Comparison of ENCODE assay signal across 17 mouse cellular contexts in genomic region chr2:120243995-120244394, GRCm38 (mm10). TPM values are rescaled to one million over a fixed set of nuclear protein-coding genes. Genes with fewer than 3 reads are reported as not detected.
DNase-seq lines count a peak whose midpoint lies in the region; ATAC-seq and TF ChIP-seq lines count a peak whose summit lies in the region.
"Had no signal": no experiment of that assay in that cellular context is flagged by ENCODE, and none has a peak within 500 bp of the region (broad histone marks: within the 10 kb centered on the region; RNA-seq: fewer than 3 reads in every experiment).

No protein-coding gene starts in this region.

- no peaks in the 10 kb centered on the region for H3K36me3 ChIP-seq in forebrain, postnatal 0 days (ENCODE audit: insufficient read depth)
- no peaks in the 10 kb centered on the region for H3K36me3 ChIP-seq in forebrain, embryonic 13.5 days (ENCODE audit: poor library complexity, severe bottlenecking)
- H3K36me3 ChIP-seq in hindbrain, embryonic 15.5 days, result no peaks in the 10 kb centered on the region
- no peaks in the 10 kb centered on the region for H3K36me3 ChIP-seq in hindbrain, embryonic 10.5 days
- H3K36me3 ChIP-seq in hindbrain, embryonic 16.5 days (ENCODE audit: control insufficient read depth, insufficient read depth, low read length), result no peaks in the 10 kb centered on the region
- no peaks in the 10 kb centered on the region for H3K36me3 ChIP-seq in embryonic facial prominence, embryonic 10.5 days (replicated peaks)
- H3K36me3 ChIP-seq: limb, embryonic 10.5 days; liver, embryonic 15.5 days; stomach, embryonic 15.5 days had no signal

- peak overlapping the region; percentile 80; the same call in 1 of the 2 replicates for H3K27ac ChIP-seq in forebrain, postnatal 0 days (ENCODE audit: low read depth, low read length)
- H3K27ac ChIP-seq in forebrain, embryonic 13.5 days, result no peak overlapping the region
- 0 out of 2 replicates have a peak overlapping the region, but pooled peaks have one; percentile 85 for H3K27ac ChIP-seq in hindbrain, embryonic 15.5 days (replicated peaks)
- no peak overlapping the region for H3K27ac ChIP-seq in hindbrain, embryonic 10.5 days
- H3K27ac ChIP-seq in hindbrain, embryonic 16.5 days (ENCODE audit: low read depth, low read length), result no peak overlapping the region
- no peak overlapping the region for H3K27ac ChIP-seq in embryonic facial prominence, embryonic 10.5 days (replicated peaks)
- H3K27ac ChIP-seq: limb, embryonic 10.5 days; liver, embryonic 15.5 days; macrophage; stomach, embryonic 15.5 days had no signal

- no peaks in the 10 kb centered on the region for H3K9me3 ChIP-seq in forebrain, postnatal 0 days (ENCODE audit: low read length)
- H3K9me3 ChIP-seq in forebrain, embryonic 13.5 days (replicated peaks), result no peaks in the 10 kb centered on the region
- no peaks in the 10 kb centered on the region for H3K9me3 ChIP-seq in hindbrain, embryonic 15.5 days
- H3K9me3 ChIP-seq in hindbrain, embryonic 10.5 days, result no peaks in the 10 kb centered on the region
- no peaks in the 10 kb centered on the region for H3K9me3 ChIP-seq in hindbrain, embryonic 16.5 days (ENCODE audit: control insufficient read depth, low read length)
- no peaks in the 10 kb centered on the region for H3K9me3 ChIP-seq in embryonic facial prominence, embryonic 10.5 days
- H3K9me3 ChIP-seq: limb, embryonic 10.5 days; liver, embryonic 15.5 days; stomach, embryonic 15.5 days had no signal

- no peaks in the 10 kb centered on the region for H3K27me3 ChIP-seq in forebrain, postnatal 0 days (ENCODE audit: insufficient read depth, low read length)
- peaks cover 14% of the 10 kb centered on the region for H3K27me3 ChIP-seq in forebrain, embryonic 13.5 days
- no peaks in the 10 kb centered on the region for H3K27me3 ChIP-seq in hindbrain, embryonic 15.5 days
- peaks cover 31% of the 10 kb centered on the region for H3K27me3 ChIP-seq in hindbrain, embryonic 10.5 days (ENCODE audit: insufficient read depth, poor library complexity, severe bottlenecking)
- no peaks in the 10 kb centered on the region for H3K27me3 ChIP-seq in hindbrain, embryonic 16.5 days (replicated peaks; ENCODE audit: control insufficient read depth, insufficient read depth, low read length)
- peaks cover 40% of the 10 kb centered on the region for H3K27me3 ChIP-seq in embryonic facial prominence, embryonic 10.5 days (replicated peaks; ENCODE audit: low read depth, poor library complexity, severe bottlenecking)
- H3K27me3 ChIP-seq: stomach, embryonic 15.5 days had no signal

- no peak overlapping the region for H3K9ac ChIP-seq in forebrain, postnatal 0 days
- H3K9ac ChIP-seq in forebrain, embryonic 13.5 days, result no peak overlapping the region
- 0 out of 2 replicates have a peak overlapping the region, but pooled peaks have one; percentile 51 for H3K9ac ChIP-seq in hindbrain, embryonic 15.5 days
- H3K9ac ChIP-seq in hindbrain, embryonic 16.5 days (ENCODE audit: low read depth, low read length), result no peak overlapping the region; the same call in 1 of the 2 replicates
- H3K9ac ChIP-seq: liver, embryonic 15.5 days; stomach, embryonic 15.5 days had no signal

- peak overlapping the region; percentile 44 for H3K4me3 ChIP-seq in forebrain, postnatal 0 days (ENCODE audit: low read depth, low read length)
- no peak overlapping the region for H3K4me3 ChIP-seq in forebrain, embryonic 13.5 days
- H3K4me3 ChIP-seq in hindbrain, embryonic 15.5 days, result peak overlapping the region; percentile 42
- H3K4me3 ChIP-seq in hindbrain, embryonic 10.5 days, result no peak overlapping the region
- H3K4me3 ChIP-seq in hindbrain, embryonic 16.5 days (ENCODE audit: low read length), result peak overlapping the region; percentile 47
- H3K4me3 ChIP-seq in embryonic facial prominence, embryonic 10.5 days, result no peak overlapping the region
- H3K4me3 ChIP-seq: liver, embryonic 15.5 days had no signal

- DNase-seq in forebrain, postnatal 0 days, result peak; percentile 18
- DNase-seq in hindbrain, embryonic 10.5 days (ENCODE audit: low spot score), result no peak
- DNase-seq in ZHBTc4 (ENCODE audit: low read depth, low spot score), result peak; percentile 86
- DNase-seq in lung, postnatal 36 days, result no peak
- no peak for DNase-seq in embryonic facial prominence, embryonic 10.5 days (ENCODE audit: low spot score)
- DNase-seq: gastrocnemius, postnatal 10 days; thymus, postnatal 4 days had no signal

- H3K4me1 ChIP-seq in forebrain, postnatal 0 days (ENCODE audit: insufficient read depth), result peaks cover 11% of the 10 kb centered on the region
- peaks cover 7% of the 10 kb centered on the region; the same call in 1 of the 2 replicates for H3K4me1 ChIP-seq in forebrain, embryonic 13.5 days
- H3K4me1 ChIP-seq in hindbrain, embryonic 15.5 days (replicated peaks), result peaks cover 16% of the 10 kb centered on the region
- H3K4me1 ChIP-seq in hindbrain, embryonic 10.5 days (replicated peaks), result peaks cover 4% of the 10 kb centered on the region
- peaks cover 5% of the 10 kb centered on the region for H3K4me1 ChIP-seq in hindbrain, embryonic 16.5 days (ENCODE audit: control insufficient read depth, insufficient read depth, low read depth, low read length)
- peaks cover 11% of the 10 kb centered on the region for H3K4me1 ChIP-seq in embryonic facial prominence, embryonic 10.5 days
- H3K4me1 ChIP-seq: liver, embryonic 15.5 days had no signal

- no peak for ATAC-seq in forebrain, postnatal 0 days
- no peak for ATAC-seq in forebrain, embryonic 13.5 days
- ATAC-seq in hindbrain, embryonic 15.5 days (ENCODE audit: low FRiP score, low read depth), result no peak
- no peak for ATAC-seq in hindbrain, embryonic 16.5 days
- ATAC-seq: intestine, postnatal 0 days had no signal

- peak overlapping the region; percentile 59 for H3K4me2 ChIP-seq in forebrain, postnatal 0 days (ENCODE audit: low read depth)
- no peak overlapping the region for H3K4me2 ChIP-seq in forebrain, embryonic 13.5 days
- H3K4me2 ChIP-seq in hindbrain, embryonic 15.5 days, result peak overlapping the region; percentile 66
- H3K4me2 ChIP-seq in hindbrain, embryonic 16.5 days (ENCODE audit: low read length), result peak overlapping the region; percentile 83
- H3K4me2 ChIP-seq: liver, embryonic 15.5 days had no signal

- whole genome bisulfite sequencing in forebrain, postnatal 0 days, result 69% methylated on average over 2 of the region's 2 CpGs
- WGBS in forebrain, embryonic 13.5 days, result 88% methylated on average over 2 of the region's 2 CpGs
- WGBS in hindbrain, embryonic 15.5 days, result 79% methylated on average over 2 of the region's 2 CpGs
- 80% methylated on average over 2 of the region's 2 CpGs for WGBS in hindbrain, embryonic 10.5 days
- WGBS in hindbrain, embryonic 16.5 days, result 70% methylated on average over 2 of the region's 2 CpGs
- WGBS in embryonic facial prominence, embryonic 10.5 days, result 91% methylated on average over 2 of the region's 2 CpGs

- TF ChIP-seq CTCF in forebrain, postnatal 0 days (IDR thresholded peaks at IDR 0.05; ENCODE audit: low read depth), result no peak

RNA-seq across cellular contexts. Expression of gene Pla2g4e, which starts 1.1 kb away (rescaled TPM):
- total RNA-seq in forebrain, postnatal 0 days (2014; rRNA removed), result 10.4 and 13.1 TPM in 2 replicates
- polyA plus RNA-seq in forebrain, postnatal 0 days (2015; fragmentation: Nextera tagmentation; extraction: Ambion mirVana), result 6.6 and 8.6 TPM in 2 replicates
- polyA plus RNA-seq in forebrain, embryonic 13.5 days (2015; fragmentation: Nextera tagmentation; extraction: Ambion mirVana), result 0.27 and 0.47 TPM in 2 replicates
- polyA plus RNA-seq in hindbrain, embryonic 15.5 days (2015; fragmentation: Nextera tagmentation; extraction: Ambion mirVana), result 4.7 and 4.8 TPM in 2 replicates
- 0.21 TPM in 1 of 2 replicates, not detected in the other for polyA plus RNA-seq in hindbrain, embryonic 10.5 days (2016; fragmentation: Nextera tagmentation; extraction: Ambion mirVana)
- 5.1 and 5.7 TPM in 2 replicates for polyA plus RNA-seq in hindbrain, embryonic 16.5 days (2015; fragmentation: Nextera tagmentation; extraction: Ambion mirVana)
- not detected in 2 replicates for polyA plus RNA-seq in embryonic facial prominence, embryonic 10.5 days (2016; fragmentation: Nextera tagmentation; extraction: Ambion mirVana)
- polyA plus RNA-seq: C2C12; limb, embryonic 10.5 days; liver, embryonic 15.5 days; macrophage had no signal

RNA-seq across cellular contexts. Expression of gene Pla2g4d, which starts 45.0 kb away (rescaled TPM):
- total RNA-seq in forebrain, postnatal 0 days (2014; rRNA removed), result 0.15 TPM in 1 of 2 replicates, not detected in the other
- 0.07 and 0.21 TPM in 2 replicates for polyA plus RNA-seq in forebrain, postnatal 0 days (2015; fragmentation: Nextera tagmentation; extraction: Ambion mirVana)
- not detected in 2 replicates for polyA plus RNA-seq in forebrain, embryonic 13.5 days (2015; fragmentation: Nextera tagmentation; extraction: Ambion mirVana)
- not detected in 2 replicates for polyA plus RNA-seq in hindbrain, embryonic 15.5 days (2015; fragmentation: Nextera tagmentation; extraction: Ambion mirVana)
- polyA plus RNA-seq in hindbrain, embryonic 10.5 days (2016; fragmentation: Nextera tagmentation; extraction: Ambion mirVana), result 0.04 TPM in 1 of 2 replicates, not detected in the other
- 0.09 TPM in 1 of 2 replicates, not detected in the other for polyA plus RNA-seq in hindbrain, embryonic 16.5 days (2015; fragmentation: Nextera tagmentation; extraction: Ambion mirVana)
- polyA plus RNA-seq in embryonic facial prominence, embryonic 10.5 days (2016; fragmentation: Nextera tagmentation; extraction: Ambion mirVana), result 0.04 and 0.05 TPM in 2 replicates
- total RNA-seq: gastrocnemius, postnatal 10 days; layer of hippocampus, adult 18-20 months had no signal
- polyA plus RNA-seq: C2C12; liver, embryonic 15.5 days; macrophage; stomach, embryonic 15.5 days had no signal

Comparison
In these comparisons a context has a peak if more than half of its experiments do, and no peak if none do; other contexts are left out.
1. H3K27ac ChIP-seq: peak in forebrain, postnatal 0 days (single experiment) and hindbrain, embryonic 15.5 days (single experiment); none in forebrain, embryonic 13.5 days (single experiment), hindbrain, embryonic 10.5 days (single experiment), hindbrain, embryonic 16.5 days (single experiment) and embryonic facial prominence, embryonic 10.5 days (single experiment).
2. H3K4me3 ChIP-seq: peak in forebrain, postnatal 0 days (single experiment), hindbrain, embryonic 15.5 days (single experiment) and hindbrain, embryonic 16.5 days (single experiment); none in forebrain, embryonic 13.5 days (single experiment), hindbrain, embryonic 10.5 days (single experiment) and embryonic facial prominence, embryonic 10.5 days (single experiment).
3. DNase-seq: peak in forebrain, postnatal 0 days (single experiment) and ZHBTc4 (single experiment); none in hindbrain, embryonic 10.5 days (single experiment), lung, postnatal 36 days (single experiment) and embryonic facial prominence, embryonic 10.5 days (single experiment).